Mouse (Mus musculus) kidney, embryonic 16.5 days (tissue): Measurements from ENCODE around the gene Kcnk10. TPM values are rescaled to one million over a fixed set of nuclear protein-coding genes. Genes with fewer than 3 reads are reported as not detected.

Experiments
- ATAC-seq: fragments of 200-750 bp; cut with Nextera tagmentation; 2 replicates; pipeline ENCODE4 v1.8.0; 2017; ENCODE audit warnings: moderate TSS enrichment; ENCODE audit not compliant: low FRiP score, low TSS enrichment
- H3K27ac ChIP-seq: fragments of 300-500 bp; sonication (generic); 2 replicates; pipeline ENCODE4 v1.5.1; 2014; ENCODE audit warnings: low read length
- H3K27me3 ChIP-seq: fragments of 300-500 bp; sonication (generic); 2 replicates; pipeline ENCODE4 v1.6.1; 2014; ENCODE audit warnings: low read length, control low read depth, mixed read lengths; ENCODE audit not compliant: insufficient read depth
- H3K36me3 ChIP-seq: fragments of 300-500 bp; sonication (generic); 2 replicates; pipeline ENCODE4 v1.6.1; 2014; ENCODE audit warnings: low read length, control low read depth, mixed read lengths; ENCODE audit not compliant: insufficient read depth
- H3K4me1 ChIP-seq: fragments of 300-500 bp; sonication (generic); 2 replicates; pipeline ENCODE4 v1.6.1; 2014; ENCODE audit warnings: low read length, control low read depth, mixed read lengths; ENCODE audit not compliant: insufficient read depth
- H3K4me2 ChIP-seq: fragments of 300-500 bp; sonication (generic); replicated peaks from 2 replicates; pipeline ENCODE4 v1.6.1; 2014; ENCODE audit warnings: low read depth, low read length
- H3K4me3 ChIP-seq: fragments of 300-500 bp; sonication (generic); 2 replicates; pipeline ENCODE4 v1.5.1; 2014; ENCODE audit warnings: mild to moderate bottlenecking, low read length
- H3K9ac ChIP-seq: fragments of 300-500 bp; sonication (generic); replicated peaks from 2 replicates; pipeline ENCODE4 v1.6.1; 2014; ENCODE audit warnings: low read length
- H3K9me3 ChIP-seq: fragments of 300-500 bp; sonication (generic); 2 replicates; pipeline ENCODE4 v1.6.1; 2016; ENCODE audit warnings: low read length, control low read depth
- WGBS: fragments of 180-500 bp; shearing (Covaris S2); extraction: QIAGEN DNeasy Blood & Tissue Kit; methylation state at CpG from one replicate; pipeline ENCODE4 v1.1.7; 2014; 5-methylcytosine and 5-hydroxymethylcytosine counted together
- polyA plus RNA-seq: library from polyadenylated mRNA; unstranded; fragments of >200 nt; fragmentation: Nextera tagmentation; extraction: Ambion mirVana; gene quantifications from 2 replicates; pipeline ENCODE4 v1.2.1, GENCODE M21; 2015

The Kcnk10 gene
- polyA plus RNA-seq, 1 experiment from 2014 or later = 1.0 TPM

DNA sequence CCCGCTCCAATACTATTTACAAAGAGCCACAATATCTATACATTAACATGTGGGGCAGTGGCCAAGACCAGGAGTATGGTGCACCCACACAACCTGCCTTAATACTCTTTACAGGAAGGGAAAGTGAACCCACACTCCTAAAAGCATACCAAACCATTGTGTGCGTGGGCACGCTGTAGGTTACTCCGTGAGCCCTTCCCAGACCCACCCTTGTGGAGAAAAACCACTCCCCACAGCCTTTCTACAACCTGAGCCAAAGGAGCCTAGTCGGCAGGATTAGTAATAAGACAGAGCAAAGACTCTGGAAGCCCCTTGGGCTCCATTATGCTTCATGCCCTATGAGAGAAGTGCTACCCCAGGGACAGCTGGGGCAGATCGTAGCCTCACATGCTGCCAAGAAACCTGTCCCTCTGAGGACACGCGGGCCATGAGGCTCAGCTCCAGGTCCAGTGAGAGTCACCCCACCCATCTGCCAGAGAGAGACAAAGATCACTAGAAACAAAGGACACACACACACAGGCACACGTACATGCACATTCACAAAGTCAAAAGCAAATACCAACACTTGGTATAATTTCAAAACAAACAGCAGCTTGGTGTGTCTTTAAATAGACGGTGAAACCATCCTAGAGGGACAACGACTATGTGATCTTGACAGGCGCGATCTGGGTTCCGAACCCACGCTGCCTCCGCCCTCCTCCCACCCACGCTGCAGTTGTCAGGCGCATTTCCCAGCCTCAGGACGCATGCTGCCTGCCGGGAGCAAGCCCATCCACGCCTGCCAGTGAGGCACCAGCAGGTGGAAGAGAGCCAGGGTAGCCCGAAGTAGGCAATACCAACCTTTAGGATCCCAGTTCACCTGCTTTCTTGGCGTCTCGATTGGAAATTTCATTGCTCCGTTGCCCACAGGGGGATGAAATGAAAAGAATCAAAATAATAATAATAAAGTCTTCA is 4.5 kb downstream of the Kcnk10 start:
- Histone ChIP-seq H3K4me2 (peak overlapping the region; percentile 98), H3K9ac (peak overlapping the region; percentile 76; the same call in 1 of the 2 replicates), H3K4me1 (0 out of 2 replicates have a peak, but pooled peaks cover 3% of the 10 kb centered on the region), H3K36me3 (no peaks in the 10 kb centered on the region), H3K27me3 (peaks cover 58% of the 10 kb centered on the region), H3K9me3 (no peaks in the 10 kb centered on the region), H3K27ac (no peak overlapping the region), H3K4me3 (peak overlapping the region; percentile 78)
- ATAC-seq = no peak
- WGBS = 16% methylated on average over 25 of the region's 25 CpGs

DNA sequence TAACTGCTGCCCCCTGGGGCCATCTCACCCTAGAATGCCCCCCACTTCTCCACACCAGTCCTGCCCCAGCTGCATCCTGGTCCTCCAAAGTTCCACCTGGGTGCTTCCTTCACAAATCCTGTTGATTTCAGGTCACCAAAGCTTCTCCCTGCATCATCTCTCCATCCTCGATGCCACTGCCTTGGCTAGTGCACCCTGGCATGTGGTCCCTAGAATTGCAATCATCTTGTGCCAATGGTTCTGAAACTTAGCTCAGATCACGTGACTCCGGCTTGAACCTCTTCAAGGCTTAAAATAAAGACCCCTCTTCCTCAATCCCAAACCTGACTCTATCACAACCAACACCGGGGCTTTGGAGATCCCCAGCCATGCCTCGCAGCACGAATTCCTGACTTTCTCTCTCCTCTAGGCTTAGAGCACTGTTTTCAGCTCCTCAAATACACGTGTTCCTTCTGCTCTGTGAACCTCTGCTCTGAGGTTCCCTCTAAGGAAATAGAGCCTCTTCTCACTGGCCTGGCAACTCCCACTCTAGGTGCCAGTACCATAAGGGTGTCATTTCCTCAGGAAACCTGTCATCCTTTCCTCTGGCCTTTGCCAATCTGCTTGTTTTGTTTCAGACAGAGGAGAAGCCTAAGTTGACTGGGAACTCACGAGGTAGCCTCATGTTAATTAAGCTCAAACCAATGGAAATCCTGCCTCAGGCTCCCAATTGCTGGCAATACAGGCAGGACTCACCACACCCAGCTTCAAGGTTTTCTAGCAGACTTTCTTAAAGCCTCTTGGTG is 6.0 kb downstream of the Kcnk10 start:
- H3K4me2 ChIP-seq = no peak overlapping the region
- peaks cover 46% of the 10 kb centered on the region for H3K27me3 ChIP-seq
- H3K9me3 ChIP-seq = no peaks in the 10 kb centered on the region
- ATAC-seq = no peak
- H3K36me3 ChIP-seq = no peaks in the 10 kb centered on the region
- no peak overlapping the region for H3K9ac ChIP-seq
- 47% methylated on average over 8 of the region's 8 CpGs for WGBS
- no peak overlapping the region for H3K27ac ChIP-seq
- H3K4me1 ChIP-seq = 0 out of 2 replicates have a peak, but pooled peaks cover 3% of the 10 kb centered on the region
- H3K4me3 ChIP-seq = no peak overlapping the region

- H3K9ac ChIP-seq = no peak overlapping the region
- H3K4me2 ChIP-seq = no peak overlapping the region
- no peaks in the 10 kb centered on the region for H3K9me3 ChIP-seq
- peaks cover 20% of the 10 kb centered on the region for H3K27me3 ChIP-seq
- H3K27ac ChIP-seq = no peak overlapping the region
- no peak for ATAC-seq
- WGBS = 80% methylated on average over 6 of the region's 6 CpGs
- H3K4me1 ChIP-seq = no peaks in the 10 kb centered on the region
- H3K36me3 ChIP-seq = no peaks in the 10 kb centered on the region
- no peak overlapping the region for H3K4me3 ChIP-seq
These were observed 8.7 kb downstream of the Kcnk10 start for GRCm38 (mm10) chr12:98569380-98569779.

GRCm38 (mm10) chr12:98567877-98568276 is 10.2 kb downstream of the Kcnk10 start:
- Histone ChIP-seq H3K9me3 (no peaks in the 10 kb centered on the region), H3K27ac (no peak overlapping the region), H3K4me1 (no peaks in the 10 kb centered on the region), H3K9ac (no peak overlapping the region), H3K4me3 (no peak overlapping the region), H3K36me3 (no peaks in the 10 kb centered on the region), H3K4me2 (no peak overlapping the region), H3K27me3 (peaks cover 8% of the 10 kb centered on the region; the same call in 1 of the 2 replicates)
- WGBS = 76% methylated on average over 6 of the region's 6 CpGs
- no peak for ATAC-seq

GRCm38 (mm10) chr12:98564383-98564782 is 13.7 kb downstream of the Kcnk10 start:
- Histone ChIP-seq H3K27ac (no peak overlapping the region), H3K4me2 (no peak overlapping the region), H3K4me1 (no peaks in the 10 kb centered on the region), H3K27me3 (no peaks in the 10 kb centered on the region), H3K9me3 (no peaks in the 10 kb centered on the region), H3K9ac (no peak overlapping the region), H3K4me3 (no peak overlapping the region), H3K36me3 (no peaks in the 10 kb centered on the region)
- WGBS = 74% methylated on average over 3 of the region's 3 CpGs
- ATAC-seq = no peak

DNA sequence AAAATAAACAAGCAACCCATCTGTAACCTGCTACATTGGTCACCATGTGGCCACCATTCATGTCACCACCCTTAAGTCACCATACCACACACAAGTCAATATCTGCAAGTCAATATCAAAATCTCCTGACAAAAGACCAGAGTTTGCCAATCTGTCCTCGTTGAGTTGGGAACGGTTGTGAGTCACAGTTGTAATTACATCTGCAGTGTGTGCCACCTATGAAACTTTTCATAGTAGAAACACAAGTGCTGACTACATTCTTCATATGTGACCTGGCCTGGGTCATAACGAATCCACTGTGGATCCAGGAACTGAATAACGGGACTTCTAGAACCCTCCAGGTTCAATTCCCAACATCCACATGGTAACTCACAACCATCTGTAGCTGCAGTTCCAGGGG is 14.8 kb downstream of the Kcnk10 start:
- no peaks in the 10 kb centered on the region for H3K9me3 ChIP-seq
- no peak for ATAC-seq

GRCm38 (mm10) chr12:98562341-98562977 is 15.7 kb downstream of the Kcnk10 start:
- Histone ChIP-seq H3K36me3 (no peaks in the 10 kb centered on the region), H3K9ac (no peak overlapping the region), H3K4me2 (no peak overlapping the region), H3K9me3 (no peaks in the 10 kb centered on the region), H3K27me3 (no peaks in the 10 kb centered on the region), H3K27ac (no peak overlapping the region), H3K4me1 (no peaks in the 10 kb centered on the region), H3K4me3 (no peak overlapping the region)
- ATAC-seq = no peak
- WGBS = 87% methylated on average over 13 of the region's 13 CpGs

More for the DNA sequence above, 14.8 kb downstream of the Kcnk10 start:
- Histone ChIP-seq H3K27ac (no peak overlapping the region), H3K4me2 (no peak overlapping the region), H3K4me3 (no peak overlapping the region), H3K9ac (no peak overlapping the region), H3K36me3 (no peaks in the 10 kb centered on the region), H3K4me1 (no peaks in the 10 kb centered on the region), H3K27me3 (no peaks in the 10 kb centered on the region)
- WGBS = 90% methylated on average over 4 of the region's 4 CpGs

- Histone ChIP-seq H3K27ac (no peak overlapping the region), H3K4me3 (no peak overlapping the region), H3K9me3 (no peaks in the 10 kb centered on the region), H3K9ac (no peak overlapping the region), H3K4me2 (no peak overlapping the region), H3K27me3 (no peaks in the 10 kb centered on the region), H3K36me3 (no peaks in the 10 kb centered on the region), H3K4me1 (no peaks in the 10 kb centered on the region)
- no peak for ATAC-seq
- 80% methylated on average over 3 of the region's 3 CpGs for WGBS
These were observed 18.1 kb downstream of the Kcnk10 start for GRCm38 (mm10) chr12:98560038-98560437.

DNA sequence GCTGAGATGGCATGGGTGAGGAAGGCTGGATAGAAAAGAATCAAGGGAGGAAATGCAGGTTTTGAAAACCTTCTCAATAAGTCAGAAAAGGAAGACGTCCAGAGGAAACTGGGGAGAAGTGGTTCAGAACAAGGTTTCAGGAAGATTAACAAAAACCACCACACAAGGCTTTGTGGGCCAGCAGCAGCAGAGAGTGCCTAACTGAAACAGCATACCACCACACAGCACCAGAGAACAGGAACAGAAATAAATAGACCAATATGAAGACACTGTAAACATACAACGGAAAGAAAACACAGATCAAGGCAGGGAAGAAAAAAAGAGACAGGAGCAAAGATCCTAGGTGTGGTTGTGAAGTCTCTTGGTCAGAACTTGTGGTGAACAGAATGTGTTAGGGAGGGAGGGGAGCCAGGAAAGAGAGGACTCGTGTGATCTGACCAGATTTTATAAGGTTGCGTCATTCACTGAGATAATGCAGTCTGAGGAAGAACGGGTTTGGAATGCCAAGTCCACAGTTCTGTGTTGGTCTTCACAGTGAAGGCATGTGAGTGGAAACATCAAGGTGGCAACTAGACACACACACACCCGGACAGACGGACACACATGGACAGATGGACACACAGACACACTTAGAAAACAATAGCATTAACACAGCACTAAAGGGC is 21.0 kb downstream of the Kcnk10 start:
- no peak for ATAC-seq
- H3K4me3 ChIP-seq = no peak overlapping the region
- WGBS = 84% methylated on average over 7 of the region's 7 CpGs
- no peaks in the 10 kb centered on the region for H3K4me1 ChIP-seq
- no peak overlapping the region for H3K9ac ChIP-seq
- H3K27me3 ChIP-seq = no peaks in the 10 kb centered on the region
- H3K36me3 ChIP-seq = no peaks in the 10 kb centered on the region
- H3K27ac ChIP-seq = no peak overlapping the region
- H3K4me2 ChIP-seq = no peak overlapping the region
- H3K9me3 ChIP-seq = no peaks in the 10 kb centered on the region
